Mouse (Mus musculus) cortical plate, adult 2 months (tissue): Measurements from ENCODE around the gene Gamt.

Experiments
- CTCF ChIP-seq: fragments of 200-500 bp; IDR thresholded peaks from 2 replicates; pipeline ENCODE4 v1.5.1; 2011; ENCODE audit warnings: mild to moderate bottlenecking, control low read depth, low read length; ENCODE audit not compliant: insufficient read depth; ENCODE audit errors: extremely low read depth
- POLR2A ChIP-seq: fragments of 200-500 bp; IDR thresholded peaks from 2 replicates; pipeline ENCODE4 v1.6.1; 2011; ENCODE audit warnings: mild to moderate bottlenecking, low read length, control low read depth; ENCODE audit not compliant: insufficient read depth; ENCODE audit errors: extremely low read depth

- TF ChIP-seq CTCF (no peak), POLR2A (no peak)
These were observed 18.2 kb downstream of the Gamt start for GRCm38 (mm10) chr10:80242607-80243006.
